Mouse (Mus musculus): ENCODE measurements around the gene Shld2. TPM values are rescaled to one million over a fixed set of nuclear protein-coding genes. Genes with fewer than 3 reads are reported as not detected.

The Shld2 gene
- 6.3 and 6.8 TPM in 2 replicates for polyA plus RNA-seq (2012; ENCODE audit: low replicate concordance)

DNA sequence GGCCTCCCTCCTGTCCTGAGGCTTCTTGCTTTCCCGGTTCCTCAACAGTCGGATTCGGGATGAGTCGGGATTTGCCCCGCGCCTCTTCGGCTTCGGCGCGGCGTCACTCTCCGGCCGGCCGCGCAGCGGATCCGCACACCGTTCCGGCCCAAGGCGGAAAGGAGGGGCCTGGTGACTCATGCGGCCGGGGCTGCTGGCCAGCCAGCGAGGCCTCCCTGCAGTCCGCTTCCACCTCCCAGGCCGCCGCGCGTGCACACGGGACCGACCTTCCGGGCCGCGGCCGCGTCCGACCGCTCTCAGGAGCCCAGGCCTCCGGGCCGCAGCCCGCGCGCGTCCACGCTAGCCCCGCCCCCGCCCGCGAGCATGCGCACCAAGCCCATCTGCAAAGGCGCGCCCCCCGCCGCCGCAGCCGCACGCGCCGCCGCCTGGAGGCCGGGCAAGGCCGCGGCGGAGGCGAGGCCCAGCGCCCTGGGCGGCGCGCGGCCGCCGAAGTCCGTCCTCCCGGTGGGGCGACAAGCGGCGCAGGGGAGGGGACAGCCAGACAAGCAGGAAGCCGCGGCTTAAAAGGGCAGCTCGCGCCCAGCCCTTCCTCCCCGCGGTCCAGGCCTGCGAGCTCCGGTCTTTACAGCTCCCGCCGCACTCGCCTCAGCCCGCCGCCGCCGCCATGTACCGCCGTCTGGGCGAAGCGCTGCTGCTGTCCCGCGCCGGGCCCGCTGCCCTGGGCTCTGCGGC lies at the start of gene Shld2, which contains the start of gene Glud1:
Gene Shld2 (minus strand): TSS at position 260 of the 732 bp plus-strand sequence.
Gene Glud1 (plus strand): TSS at position 494 of the 732 bp plus-strand sequence.

DNA sequence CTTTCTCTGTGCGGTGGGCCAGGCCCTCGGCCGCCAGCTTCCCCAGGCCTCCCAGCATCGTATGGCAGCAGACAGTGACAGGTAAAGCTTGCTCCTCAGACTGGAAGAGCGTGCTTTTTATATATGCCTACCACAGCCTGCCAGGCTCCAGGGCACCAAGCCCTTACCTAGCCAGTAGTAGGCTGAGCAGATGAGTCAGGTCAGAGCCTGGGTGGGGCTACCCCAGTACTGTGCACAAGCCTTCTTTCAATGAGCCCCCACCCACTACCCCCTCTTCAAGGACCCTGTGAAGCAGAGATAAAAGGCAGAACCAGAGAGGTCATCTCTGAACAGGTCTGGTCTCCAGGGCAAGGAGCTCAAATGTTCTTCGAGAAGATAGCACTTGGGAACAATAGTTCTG lies 45.0 kb upstream of the Shld2 start, which contains the start of gene Fam25c:
Gene Fam25c (minus strand): TSS at position 133 of the 400 bp plus-strand sequence.

DNA sequence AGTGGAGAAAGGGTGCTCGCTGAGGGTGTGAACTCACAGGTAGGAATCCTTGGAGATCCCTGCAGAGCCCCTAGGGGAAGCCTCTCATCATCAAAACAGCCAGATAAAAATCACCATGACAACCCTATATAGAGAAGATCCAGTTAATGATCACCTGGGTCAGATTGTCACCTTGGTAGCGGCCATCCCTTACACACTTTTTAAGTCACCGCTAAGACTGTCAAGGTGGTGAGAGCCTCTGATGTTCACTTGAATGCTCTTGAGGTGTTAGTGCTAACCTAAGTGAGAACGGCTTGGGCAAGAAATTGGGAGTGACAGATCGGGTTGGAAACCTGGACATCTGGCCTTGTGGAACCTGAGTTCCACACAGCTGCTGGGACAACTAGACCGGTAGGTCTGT lies 91.0 kb downstream of the Shld2 start, which contains the start of gene Syt15:
Gene Syt15 (plus strand): TSS at position 301 of the 400 bp plus-strand sequence.

GRCm38 (mm10) chr14:34201231-34202035 lies 108.9 kb downstream of the Shld2 start, which contains the start of gene Gprin2:
Gene Gprin2, minus strand, starts transcription at chr14:34201653.

Other genes with a start within 250 kb of the Shld2 start
- gene Anxa8, start 224.5 kb downstream of the Shld2 start, polyA plus RNA-seq (2012; ENCODE audit: low replicate concordance): not detected in 2 replicates
- gene A630023A22Rik, start 207.7 kb downstream of the Shld2 start, polyA plus RNA-seq (2012; ENCODE audit: low replicate concordance): not detected in 2 replicates
- not detected in 2 replicates for gene Npy4r, start 158.0 kb downstream of the Shld2 start, polyA plus RNA-seq (2012; ENCODE audit: low replicate concordance)
- gene Gprin2, start 108.8 kb downstream of the Shld2 start, polyA plus RNA-seq (2012; ENCODE audit: low replicate concordance): not detected in 2 replicates
- 0.14 and 0.55 TPM in 2 replicates for gene Syt15, start 90.9 kb downstream of the Shld2 start, polyA plus RNA-seq (2012; ENCODE audit: low replicate concordance)
- gene Glud1, start 234 bp upstream of the Shld2 start, polyA plus RNA-seq (2012; ENCODE audit: low replicate concordance): 25.0 and 63.0 TPM in 2 replicates
- gene Fam25c, start 44.9 kb upstream of the Shld2 start, polyA plus RNA-seq (2012; ENCODE audit: low replicate concordance): not detected in 2 replicates
- gene Sncg, start 64.3 kb upstream of the Shld2 start, polyA plus RNA-seq (2012; ENCODE audit: low replicate concordance): not detected in 2 replicates
- 0.60 and 1.2 TPM in 2 replicates for gene Mmrn2, start 65.0 kb upstream of the Shld2 start, polyA plus RNA-seq (2012; ENCODE audit: low replicate concordance)
- gene Bmpr1a, start 192.8 kb upstream of the Shld2 start, polyA plus RNA-seq (2012; ENCODE audit: low replicate concordance): 0.13 TPM in 1 of 2 replicates, not detected in the other
- gene 9230112D13Rik, start 212.3 kb upstream of the Shld2 start, polyA plus RNA-seq (2012; ENCODE audit: low replicate concordance): not detected in 2 replicates